Mouse (Mus musculus) kidney, adult 2 months (tissue): ENCODE measurements around the gene Gnao1.

Experiments
- CTCF ChIP-seq: fragments of 200-500 bp; conservative IDR thresholded peaks from 2 replicates; pipeline ENCODE4 v1.5.1; 2011; ENCODE audit warnings: low read depth, mild to moderate bottlenecking, control low read depth, low read length, moderate library complexity, mixed read lengths; ENCODE audit not compliant: insufficient read depth, insufficient read length
- POLR2A ChIP-seq: fragments of 200-500 bp; IDR thresholded peaks from one replicate; pipeline ENCODE4 v1.6.1; 2011; ENCODE audit warnings: low read depth, low read length, control low read depth

- TF ChIP-seq CTCF: no peak
- TF ChIP-seq POLR2A: no peak
Observed at GRCm38 (mm10) chr8:93917859-93918421, 108.2 kb downstream of the Gnao1 start.
